Comparison of ENCODE assay signal across 27 mouse cellular contexts in genomic region chr1:159938449-159938848, GRCm38 (mm10).
DNase-seq lines count a peak whose midpoint lies in the region; ATAC-seq and TF ChIP-seq lines count a peak whose summit lies in the region.
"Had no signal": no experiment of that assay in that cellular context is flagged by ENCODE, and none has a peak within 500 bp of the region (broad histone marks: within the 10 kb centered on the region; RNA-seq: fewer than 3 reads in every experiment).

No protein-coding gene starts in this region.

- H3K4me3 ChIP-seq in thymus, adult 2 months (ENCODE audit: control insufficient read depth, insufficient read depth, low read length), result no peak overlapping the region
- no peak overlapping the region for H3K4me3 ChIP-seq in midbrain, postnatal 0 days (ENCODE audit: low read depth, low read length)
- H3K4me3 ChIP-seq: embryonic facial prominence, embryonic 10.5 days; embryonic facial prominence, embryonic 15.5 days; forebrain, embryonic 12.5 days; hindbrain, embryonic 15.5 days; intestine, embryonic 15.5 days; midbrain, embryonic 10.5 days; myocyte; neural tube, embryonic 13.5 days had no signal

- H3K9me3 ChIP-seq in midbrain, postnatal 0 days (ENCODE audit: low read length), result no peaks in the 10 kb centered on the region
- H3K9me3 ChIP-seq: embryonic facial prominence, embryonic 10.5 days; embryonic facial prominence, embryonic 15.5 days; forebrain, embryonic 12.5 days; hindbrain, embryonic 15.5 days; intestine, embryonic 15.5 days; midbrain, embryonic 10.5 days; neural tube, embryonic 13.5 days had no signal

- H3K4me1 ChIP-seq in thymus, adult 2 months (replicated peaks; ENCODE audit: control insufficient read depth, insufficient read depth, low read length), result peaks cover 17% of the 10 kb centered on the region
- H3K4me1 ChIP-seq in midbrain, postnatal 0 days (ENCODE audit: insufficient read depth, low read length), result no peaks in the 10 kb centered on the region
- H3K4me1 ChIP-seq: embryonic facial prominence, embryonic 10.5 days; embryonic facial prominence, embryonic 15.5 days; forebrain, embryonic 12.5 days; hindbrain, embryonic 15.5 days; intestine, embryonic 15.5 days; midbrain, embryonic 10.5 days had no signal

- H3K9ac ChIP-seq in midbrain, postnatal 0 days (replicated peaks; ENCODE audit: low read length, poor library complexity, severe bottlenecking), result no peak overlapping the region
- H3K9ac ChIP-seq: embryonic facial prominence, embryonic 15.5 days; forebrain, embryonic 12.5 days; forebrain, postnatal 0 days; hindbrain, embryonic 15.5 days; intestine, embryonic 15.5 days; liver, embryonic 14.5 days; neural tube, embryonic 13.5 days had no signal

- DNase-seq in A20 (ENCODE audit: low read depth, low spot score), result peak; percentile 13
- DNase-seq in T-cell, adult 2 months (ENCODE audit: low spot score), result peak; percentile 22
- peak; percentile 36 for DNase-seq in thymus, adult 2 months
- DNase-seq in thymus, postnatal 36 days, result peak; percentile 32 to 37
- no peak for DNase-seq in midbrain, postnatal 0 days (ENCODE audit: low spot score)
- no peak for DNase-seq in kidney, adult 18-20 months
- no peak for DNase-seq in lung, postnatal 4 days
- DNase-seq: adrenal gland, adult 8-10 months; cerebellum, postnatal 25 days; forebrain, postnatal 0 days; heart, postnatal 36 days; kidney, adult 8-10 months; kidney, postnatal 4 days; liver; lung, adult 2 months; lung, postnatal 10 days had no signal

- no peak overlapping the region for H3K4me2 ChIP-seq in midbrain, postnatal 0 days (ENCODE audit: low read depth, low read length, poor library complexity, severe bottlenecking)
- H3K4me2 ChIP-seq: embryonic facial prominence, embryonic 15.5 days; forebrain, embryonic 12.5 days; hindbrain, embryonic 15.5 days; intestine, embryonic 15.5 days; neural tube, embryonic 13.5 days had no signal

- no peaks in the 10 kb centered on the region for H3K27me3 ChIP-seq in thymus, adult 2 months (ENCODE audit: control insufficient read depth, insufficient read depth, low read length)
- H3K27me3 ChIP-seq in midbrain, postnatal 0 days (ENCODE audit: insufficient read depth, low read length), result no peaks in the 10 kb centered on the region
- H3K27me3 ChIP-seq: embryonic facial prominence, embryonic 15.5 days; forebrain, embryonic 12.5 days; hindbrain, embryonic 15.5 days; intestine, embryonic 15.5 days; neural tube, embryonic 13.5 days had no signal

- H3K36me3 ChIP-seq in thymus, adult 2 months (ENCODE audit: control insufficient read depth, insufficient read depth, low read length), result no peaks in the 10 kb centered on the region
- H3K36me3 ChIP-seq in midbrain, postnatal 0 days (ENCODE audit: insufficient read depth, low read length), result no peaks in the 10 kb centered on the region
- H3K36me3 ChIP-seq: embryonic facial prominence, embryonic 10.5 days; embryonic facial prominence, embryonic 15.5 days; forebrain, embryonic 12.5 days; hindbrain, embryonic 15.5 days; intestine, embryonic 15.5 days; midbrain, embryonic 10.5 days; neural tube, embryonic 13.5 days had no signal

- TF ChIP-seq CTCF in thymus, adult 2 months (IDR thresholded peaks at IDR 0.05; ENCODE audit: borderline replicate concordance, control insufficient read depth, extremely low read depth, insufficient read depth, low read length, poor library complexity), result no peak
- TF ChIP-seq CTCF in midbrain, postnatal 0 days (IDR thresholded peaks at IDR 0.05), result no peak

- WGBS in thymus, adult 2 months, result 13% methylated on average over 2 of the region's 2 CpGs
- WGBS in midbrain, postnatal 0 days, result 82% methylated on average over 2 of the region's 2 CpGs

- TF ChIP-seq POLR2A in thymus, adult 2 months (IDR thresholded peaks at IDR 0.05; ENCODE audit: control insufficient read depth, extremely low read depth, insufficient read depth, low read length, poor library complexity), result no peak

- H3K27ac ChIP-seq in thymus, adult 2 months (ENCODE audit: control insufficient read depth, insufficient read depth, low read length), result peak overlapping the region; percentile 57
- H3K27ac ChIP-seq in midbrain, postnatal 0 days (ENCODE audit: low read depth, low read length), result no peak overlapping the region
- H3K27ac ChIP-seq: embryonic facial prominence, embryonic 10.5 days; embryonic facial prominence, embryonic 15.5 days; forebrain, embryonic 12.5 days; hindbrain, embryonic 15.5 days; intestine, embryonic 15.5 days; kidney, postnatal 0 days; liver, embryonic 14.5 days; midbrain, embryonic 10.5 days; neural tube, embryonic 13.5 days had no signal

- no peak for ATAC-seq in midbrain, postnatal 0 days (ENCODE audit: low FRiP score)
- ATAC-seq: forebrain, postnatal 0 days; intestine, embryonic 15.5 days; midbrain, embryonic 16.5 days had no signal

Comparison
In these comparisons a context has a peak if more than half of its experiments do, and no peak if none do; other contexts are left out.
1. DNase-seq: peak in A20 (single experiment), T-cell, adult 2 months (single experiment), thymus, adult 2 months (single experiment) and thymus, postnatal 36 days (2 of 2); none in midbrain, postnatal 0 days (single experiment), kidney, adult 18-20 months (single experiment) and lung, postnatal 4 days (0 of 2).